Mouse (Mus musculus): Measurements from ENCODE around the gene Rgl2.

Rgl2 gene

DNA sequence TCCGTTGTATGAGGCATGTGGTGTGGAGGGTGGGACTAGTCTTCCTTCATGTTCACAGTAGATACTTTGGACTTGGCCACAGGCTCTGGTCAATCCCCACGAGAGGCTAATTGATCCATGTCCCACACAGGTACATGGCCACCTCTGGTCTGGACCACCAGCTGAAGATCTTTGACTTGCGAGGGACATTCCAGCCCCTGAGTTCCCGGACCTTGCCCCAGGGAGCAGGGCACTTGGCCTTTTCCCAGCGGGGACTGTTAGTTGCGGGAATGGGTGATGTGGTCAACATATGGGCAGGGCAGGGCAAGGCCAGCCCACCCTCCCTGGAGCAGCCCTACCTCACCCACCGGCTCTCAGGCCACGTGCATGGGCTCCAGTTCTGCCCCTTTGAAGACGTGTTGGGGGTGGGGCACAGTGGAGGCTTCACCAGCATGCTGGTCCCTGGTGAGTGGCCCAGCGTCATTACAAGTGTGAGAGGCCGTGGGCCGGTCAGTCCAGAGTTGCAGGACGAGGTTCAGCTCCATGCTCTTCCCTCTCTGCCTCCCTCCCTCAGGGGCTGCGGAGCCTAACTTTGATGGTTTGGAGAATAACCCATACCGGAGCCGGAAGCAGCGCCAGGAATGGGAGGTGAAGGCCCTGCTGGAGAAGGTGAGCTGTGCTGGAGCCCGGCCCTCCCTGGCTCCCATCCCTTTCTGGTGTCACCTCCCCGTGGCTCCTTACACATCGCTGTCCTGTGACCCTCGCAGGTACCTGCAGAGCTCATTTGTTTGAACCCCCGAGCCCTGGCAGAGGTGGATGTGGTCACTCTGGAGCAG, 19.0 kb downstream of the Rgl2 start:
- in situ Hi-C loops (cut with MseI, MboI), result no loop called here

GRCm38 (mm10) chr17:33948905-33949537, 19.7 kb downstream of the Rgl2 start:
- in situ Hi-C loops (cut with MseI, MboI), result no loop called here

DNA sequence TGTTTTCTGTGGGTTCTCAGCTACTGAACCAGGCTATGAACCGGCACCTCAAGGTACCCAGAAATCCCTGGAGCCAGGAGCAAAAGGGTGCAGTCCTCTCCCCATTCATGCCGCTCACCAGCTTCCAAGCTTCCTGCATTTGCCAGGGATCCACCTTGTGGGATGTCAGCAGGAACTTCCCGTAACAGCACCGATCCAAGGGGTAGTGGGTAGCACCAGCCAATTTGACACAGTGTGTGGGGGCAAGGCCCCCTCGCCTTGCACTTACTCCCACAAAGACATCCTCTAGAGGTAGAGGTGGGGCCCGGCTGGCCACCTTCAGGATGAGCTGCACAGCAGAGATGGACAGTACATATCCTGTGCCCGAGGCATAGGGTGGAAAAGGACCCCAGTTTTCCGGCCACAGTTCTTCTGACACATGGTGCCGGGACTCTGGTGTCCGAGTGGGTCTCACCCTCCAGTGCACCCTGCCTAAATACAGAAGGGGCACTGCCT, 20.8 kb downstream of the Rgl2 start:
- in situ Hi-C loops (cut with MseI, MboI), result loop anchor here in 1 of 2 experiments (25.0 kb wide), 1 partner anchor 1687 kb away; the partner anchor contains the start of genes Gm9573 and Mucl3

DNA sequence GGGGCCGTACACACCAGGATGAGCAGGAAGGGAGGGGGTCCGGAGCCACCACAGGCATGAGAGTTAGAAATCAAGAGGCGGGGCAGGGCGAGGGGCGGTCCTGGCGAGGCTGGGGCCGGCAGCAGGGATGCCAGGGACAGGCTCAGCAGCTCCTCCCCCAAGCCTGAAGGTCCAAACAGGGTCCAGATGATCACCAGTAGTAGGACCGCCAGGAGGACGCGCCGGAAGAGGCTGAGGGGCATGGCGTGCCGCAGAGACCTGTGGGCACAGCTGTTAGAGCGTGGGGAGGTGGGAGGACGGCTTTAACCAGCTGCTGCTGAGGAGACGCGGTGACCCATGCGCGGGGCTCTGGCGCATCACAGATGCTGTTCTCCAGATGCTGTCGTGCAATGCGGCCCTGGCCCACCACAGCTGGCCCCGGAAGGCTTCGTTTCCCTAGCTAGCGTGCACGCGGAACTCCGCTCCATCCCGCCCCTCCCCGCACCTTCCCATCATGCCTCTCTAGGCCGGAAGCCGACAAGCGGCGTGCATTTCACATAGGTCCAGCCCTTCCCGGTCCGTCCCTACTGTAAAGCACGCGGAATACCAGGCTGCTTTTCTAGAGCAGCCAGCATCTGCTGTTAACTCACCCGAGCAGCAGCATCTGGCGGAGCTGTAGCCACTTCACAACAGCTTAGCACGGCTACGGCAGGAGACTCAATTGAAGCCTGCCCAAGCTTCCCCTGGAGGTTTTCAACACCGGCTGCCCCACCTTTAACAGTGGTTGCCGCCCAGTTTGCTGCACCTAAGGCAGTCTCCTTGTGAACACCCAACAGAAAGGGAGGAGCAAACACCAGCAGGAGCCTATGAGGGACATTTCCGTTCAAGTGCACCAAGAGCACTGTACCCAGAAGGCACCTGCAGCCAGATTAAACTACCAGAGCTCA, 21.9 kb downstream of the Rgl2 start, which contains the start of gene B3galt4:
B3galt4 (minus strand) TSS at position 468 of the 926 bp plus-strand sequence.
- in situ Hi-C loops (cut with MseI, MboI), result loop anchor here in 1 of 2 experiments (25.0 kb wide), 1 partner anchor 1686 kb away; the partner anchor contains the start of genes Gm9573 and Mucl3

DNA sequence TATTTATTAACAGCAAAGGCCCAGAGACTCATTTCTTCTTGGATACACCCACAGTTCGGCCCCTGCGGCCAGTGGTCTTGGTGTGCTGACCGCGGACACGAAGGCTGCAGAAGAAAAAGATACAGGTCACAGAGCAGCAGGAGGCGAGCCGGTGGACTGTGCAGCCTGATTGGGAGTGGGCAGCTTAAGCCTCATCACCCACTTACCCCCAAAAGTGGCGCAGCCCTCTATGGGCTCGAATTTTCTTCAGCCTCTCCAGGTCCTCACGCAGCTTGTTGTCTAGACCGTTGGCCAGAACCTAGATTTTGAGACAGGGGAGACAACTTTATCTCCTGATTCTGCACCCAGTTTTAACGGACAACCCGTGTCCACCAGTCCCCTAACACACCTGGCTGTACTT, 22.7 kb downstream of the Rgl2 start:
- in situ Hi-C loops (cut with MseI, MboI), result loop anchor here in 1 of 2 experiments (25.0 kb wide), 1 partner anchor 1685 kb away; the partner anchor contains the start of genes Gm9573 and Mucl3

DNA sequence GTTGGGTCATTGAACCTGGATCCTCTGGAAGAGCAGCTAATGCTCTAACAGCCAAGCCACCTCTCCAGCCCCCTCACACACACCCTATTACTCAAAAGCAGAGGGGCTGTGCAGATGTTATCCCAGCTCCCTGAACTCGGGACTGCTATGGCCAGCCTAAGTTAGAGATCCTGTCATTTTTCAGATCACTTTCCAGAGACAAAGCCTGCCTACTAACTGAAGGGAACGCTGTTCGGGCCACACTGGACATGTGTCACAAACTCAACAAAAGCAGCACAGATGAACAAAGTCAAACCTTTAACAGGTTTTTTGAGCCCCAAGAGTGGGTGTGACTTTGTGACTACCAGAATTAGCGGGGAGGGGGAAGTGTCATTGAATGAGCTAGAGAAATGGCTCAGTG, 23.5 kb downstream of the Rgl2 start:
- in situ Hi-C loops (cut with MseI, MboI), result loop anchor here in 1 of 2 experiments (25.0 kb wide), 1 partner anchor 1684 kb away; the partner anchor contains the start of genes Gm9573 and Mucl3

GRCm38 (mm10) chr17:33953310-33953709, 24.0 kb downstream of the Rgl2 start:
- in situ Hi-C loops (cut with MseI, MboI), result loop anchor here in 1 of 2 experiments (25.0 kb wide), 1 partner anchor 1684 kb away; the partner anchor contains the start of genes Gm9573 and Mucl3

GRCm38 (mm10) chr17:33953961-33954565, 24.7 kb downstream of the Rgl2 start:
- in situ Hi-C loops (cut with MseI, MboI), result loop anchor here in 1 of 2 experiments (25.0 kb wide), 1 partner anchor 1683 kb away; the partner anchor contains the start of genes Gm9573 and Mucl3

GRCm38 (mm10) chr17:33954646-33955554, 25.6 kb downstream of the Rgl2 start:
- in situ Hi-C loops (cut with MseI, MboI), result loop anchor here in 1 of 2 experiments (25.0 kb wide), 1 partner anchor 1682 kb away; the partner anchor contains the start of genes Gm9573 and Mucl3

GRCm38 (mm10) chr17:33955555-33956214, 26.3 kb downstream of the Rgl2 start, which contains the start of the genes Vps52 and Rps18:
Gene Vps52, plus strand, starts transcription at chr17:33955812.
Gene Rps18, minus strand, starts transcription at chr17:33956001.
- in situ Hi-C loops (cut with MseI, MboI), result loop anchor here in 1 of 2 experiments (25.0 kb wide), 1 partner anchor 1682 kb away; the partner anchor contains the start of genes Gm9573 and Mucl3

GRCm38 (mm10) chr17:33956336-33956735, 27.0 kb downstream of the Rgl2 start:
- in situ Hi-C loops (cut with MseI, MboI), result loop anchor here in 1 of 2 experiments (25.0 kb wide), 1 partner anchor 1681 kb away; the partner anchor contains the start of genes Gm9573 and Mucl3

DNA sequence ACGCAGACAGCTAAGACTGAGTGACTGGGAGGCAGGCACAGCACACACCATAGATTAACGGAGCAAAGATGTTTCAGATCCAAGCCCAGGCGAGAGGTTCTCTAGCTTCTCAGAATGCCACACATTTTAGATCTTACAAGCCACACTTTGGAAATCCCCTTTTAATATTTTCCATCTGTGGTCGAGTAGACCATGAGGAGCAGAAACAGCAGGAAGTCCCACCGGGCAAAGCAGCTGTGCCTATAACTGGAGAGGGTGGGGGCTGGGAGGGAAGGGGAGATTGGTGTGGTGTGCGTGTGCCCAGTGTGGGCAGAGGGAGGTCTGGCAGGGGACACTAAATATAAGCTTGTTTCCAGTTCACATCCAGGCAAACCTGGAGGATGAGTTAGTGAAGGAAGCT, 28.1 kb downstream of the Rgl2 start:
- in situ Hi-C loops (cut with MseI, MboI), result loop anchor here in 1 of 2 experiments (25.0 kb wide), 1 partner anchor 1680 kb away; the partner anchor contains the start of genes Gm9573 and Mucl3

GRCm38 (mm10) chr17:33958451-33958850, 29.1 kb downstream of the Rgl2 start:
- in situ Hi-C loops (cut with MseI, MboI), result loop anchor here in 1 of 2 experiments (25.0 kb wide), 1 partner anchor 1679 kb away; the partner anchor contains the start of genes Gm9573 and Mucl3

- in situ Hi-C loops (cut with MseI, MboI), result loop anchor here in 1 of 2 experiments (25.0 kb wide), 1 partner anchor 1678 kb away; the partner anchor contains the start of genes Gm9573 and Mucl3
Observed at GRCm38 (mm10) chr17:33959135-33959534, 29.8 kb downstream of the Rgl2 start.

GRCm38 (mm10) chr17:33959948-33960347, 30.6 kb downstream of the Rgl2 start:
- in situ Hi-C loops (cut with MseI, MboI), result loop anchor here in 1 of 2 experiments (25.0 kb wide), 1 partner anchor 1677 kb away; the partner anchor contains the start of genes Gm9573 and Mucl3

DNA sequence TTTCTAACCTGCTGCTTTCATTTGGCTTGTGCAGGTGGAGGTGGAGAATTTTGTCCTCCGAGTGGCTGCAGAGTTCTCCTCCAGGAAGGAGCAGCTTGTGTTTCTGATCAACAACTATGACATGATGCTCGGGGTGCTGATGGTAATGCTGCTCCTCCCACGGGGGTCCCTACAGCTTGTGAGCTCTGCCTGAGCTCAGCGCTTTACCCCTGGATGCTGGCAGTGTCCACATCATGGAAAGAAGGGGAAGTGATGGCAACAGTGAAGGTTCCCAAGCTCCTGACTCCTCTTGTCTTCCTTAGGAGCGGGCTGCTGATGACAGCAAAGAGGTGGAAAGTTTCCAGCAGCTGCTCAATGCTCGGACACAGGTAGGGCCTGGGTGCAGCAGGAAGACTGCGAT, 33.5 kb downstream of the Rgl2 start:
- in situ Hi-C loops (cut with MseI, MboI), result loop anchor here in 1 of 2 experiments (25.0 kb wide), 1 partner anchor 1674 kb away; the partner anchor contains the start of genes Gm9573 and Mucl3

GRCm38 (mm10) chr17:33965082-33965845, 35.9 kb downstream of the Rgl2 start:
- in situ Hi-C loops (cut with MseI, MboI), result loop anchor here in 1 of 2 experiments (25.0 kb wide), 1 partner anchor 1672 kb away; the partner anchor contains the start of genes Gm9573 and Mucl3
